Mouse (Mus musculus) lung, adult 2 months (tissue): ENCODE measurements around the gene Ptprq. TPM values are rescaled to one million over a fixed set of nuclear protein-coding genes. Genes with fewer than 3 reads are reported as not detected.

Source experiments
- DNase-seq: peaks from one replicate; pipeline ENCODE4 v3.0.0; 2022
- H3K4me1 ChIP-seq: fragments of 200-500 bp; 2 replicates; pipeline ENCODE4 v1.6.1; 2011; ENCODE audit warnings: low read length; ENCODE audit not compliant: control insufficient read depth, insufficient read depth
- H3K4me3 ChIP-seq: fragments of 200-500 bp; replicated peaks from 2 replicates; pipeline ENCODE3; 2011; ENCODE audit warnings: low read depth, mild to moderate bottlenecking, control low read depth, low read length; ENCODE audit errors: extremely low read depth
- CTCF ChIP-seq: fragments of 200-500 bp; IDR thresholded peaks from 2 replicates; pipeline ENCODE4 v1.5.1; 2011; ENCODE audit warnings: mild to moderate bottlenecking, low read length, control low read depth; ENCODE audit not compliant: insufficient read depth
- POLR2A ChIP-seq: fragments of 200-500 bp; IDR thresholded peaks from 2 replicates; pipeline ENCODE4 v1.6.1; 2011; ENCODE audit warnings: low read depth, mild to moderate bottlenecking, control low read depth, low read length, borderline replicate concordance; ENCODE audit errors: extremely low read depth
- WGBS: fragments of 180-500 bp; shearing (Covaris S2); methylation state at CpG from one replicate; pipeline ENCODE4 v1.1.7; 2018; 5-methylcytosine and 5-hydroxymethylcytosine counted together
- polyA plus RNA-seq: library from polyadenylated mRNA; depleted of rRNA; stranded (reverse); fragments of >200 nt; gene quantifications from 2 replicates; pipeline ENCODE4 v1.2.3, GENCODE M21; 2012; rRNA removed

Gene Ptprq
- polyA plus RNA-seq, 1 experiment: 0.13 TPM

- no peak for TF ChIP-seq POLR2A
- no peak for DNase-seq
- WGBS: 55% methylated on average over 20 of the region's 20 CpGs
- no peaks in the 10 kb centered on the region for H3K4me1 ChIP-seq
- no peak overlapping the region for H3K4me3 ChIP-seq
These were observed 226.0 kb downstream of the Ptprq start for GRCm38 (mm10) chr10:107493580-107494474.

- no peak overlapping the region for H3K4me3 ChIP-seq
- no peak for DNase-seq
- 24% methylated on average over 18 of the region's 18 CpGs for WGBS
- TF ChIP-seq CTCF (no peak), POLR2A (no peak)
- no peaks in the 10 kb centered on the region for H3K4me1 ChIP-seq
These were observed 226.8 kb downstream of the Ptprq start for GRCm38 (mm10) chr10:107492867-107493579.

GRCm38 (mm10) chr10:107488654-107489315 lies 231.1 kb downstream of the Ptprq start:
- no peaks in the 10 kb centered on the region for H3K4me1 ChIP-seq

GRCm38 (mm10) chr10:107486770-107487169 lies 233.1 kb downstream of the Ptprq start:
- 54% methylated on average over 12 of the region's 12 CpGs for WGBS
- Histone ChIP-seq H3K4me1 (no peaks in the 10 kb centered on the region), H3K4me3 (no peak overlapping the region)
- DNase-seq: no peak
- TF ChIP-seq CTCF (no peak), POLR2A (no peak)

More at GRCm38 (mm10) chr10:107488654-107489315, 231.1 kb downstream of the Ptprq start:
- no peak for DNase-seq
- no peak for TF ChIP-seq POLR2A
- TF ChIP-seq CTCF: no peak
- H3K4me3 ChIP-seq: no peak overlapping the region
- 36% methylated on average over 12 of the region's 12 CpGs for WGBS

- Histone ChIP-seq H3K4me1 (no peaks in the 10 kb centered on the region), H3K4me3 (no peak within 1 kb of the TSS)
- no peak for DNase-seq
- WGBS: 79% methylated on average over 8 of the region's 8 CpGs
- no peak for TF ChIP-seq CTCF
- no peak for TF ChIP-seq POLR2A
These were observed 234.0 kb downstream of the Ptprq start, which contains the start of gene Myf5 for GRCm38 (mm10) chr10:107485870-107486269. Myf5 (minus strand) TSS chr10:107486134.

- Histone ChIP-seq H3K4me3 (no peak overlapping the region), H3K4me1 (no peaks in the 10 kb centered on the region)
- no peak for TF ChIP-seq CTCF
- no peak for TF ChIP-seq POLR2A
- 54% methylated on average over 10 of the region's 10 CpGs for WGBS
- no peak for DNase-seq
These were observed 235.8 kb downstream of the Ptprq start for GRCm38 (mm10) chr10:107484050-107484449.

- Histone ChIP-seq H3K4me3 (no peak overlapping the region), H3K4me1 (no peaks in the 10 kb centered on the region)
- DNase-seq: no peak
- TF ChIP-seq POLR2A (no peak), CTCF (peak; percentile 54)
- WGBS: 35% methylated on average over 2 of the region's 2 CpGs
These were observed 246.4 kb downstream of the Ptprq start for GRCm38 (mm10) chr10:107473497-107473896.

- DNase-seq: no peak
- Histone ChIP-seq H3K4me3 (no peak overlapping the region), H3K4me1 (no peaks in the 10 kb centered on the region)
- TF ChIP-seq POLR2A (no peak), CTCF (no peak)
- 80% methylated on average over 5 of the region's 5 CpGs for WGBS
These were observed 248.1 kb downstream of the Ptprq start for GRCm38 (mm10) chr10:107471712-107472111.

GRCm38 (mm10) chr10:107467819-107468218 lies 252.0 kb downstream of the Ptprq start:
- Histone ChIP-seq H3K4me3 (no peak overlapping the region), H3K4me1 (no peaks in the 10 kb centered on the region)
- TF ChIP-seq POLR2A: no peak
- no peak for TF ChIP-seq CTCF
- 40% methylated on average over 7 of the region's 7 CpGs for WGBS
- DNase-seq: no peak

Other genes starting within 250 kb of the Ptprq start
- 0.05 and 0.21 TPM in 2 replicates for gene Myf5, start 233.9 kb downstream of the Ptprq start, polyA plus RNA-seq
- gene Myf6, start 225.3 kb downstream of the Ptprq start, polyA plus RNA-seq: 2.3 TPM in 1 of 2 replicates, not detected in the other
- 0.03 and 0.06 TPM in 2 replicates for gene Otogl, start 192.1 kb upstream of the Ptprq start, polyA plus RNA-seq